Mouse (Mus musculus): Measurements from ENCODE around the gene Cacng1.

Gene Cacng1

GRCm38 (mm10) chr11:107655538-107655937 lies 60.8 kb downstream of the Cacng1 start:
- no peak for DNase-seq (ENCODE audit: low spot score)

All from ovary, postnatal 10 days (tissue).